Mouse (Mus musculus) heart, postnatal 0 days (tissue): ENCODE measurements at regions not wholly inside any gene's neighbourhood (a gene's known extent, or its start where the extent isn't known, plus 50 kb on each side); places are given as distances from the start of the nearest gene placed in this dataset.

Source experiments
- ATAC-seq: fragments of 200-750 bp; cut with Nextera tagmentation; 2 replicates; pipeline ENCODE4 v1.8.0; 2017; ENCODE audit warnings: low read depth, moderate number of reproducible peaks, moderate library complexity; ENCODE audit not compliant: insufficient read depth
- DNase-seq: peaks from one replicate; pipeline ENCODE4 v3.0.0-alpha.2; 2016; ENCODE audit warnings: low spot score
- H3K27ac ChIP-seq: fragments of 300-500 bp; sonication (generic); 2 replicates; pipeline ENCODE4 v1.5.1; 2014; ENCODE audit warnings: low read depth, mild to moderate bottlenecking
- H3K27me3 ChIP-seq: fragments of 300-500 bp; sonication (generic); 2 replicates; pipeline ENCODE4 v1.6.1; 2014; ENCODE audit warnings: low read length, mixed read lengths; ENCODE audit not compliant: control insufficient read depth, insufficient read depth
- H3K36me3 ChIP-seq: fragments of 300-500 bp; sonication (generic); replicated peaks from 2 replicates; pipeline ENCODE4 v1.6.1; 2014; ENCODE audit warnings: low read length, mixed read lengths; ENCODE audit not compliant: control insufficient read depth, insufficient read depth
- H3K4me1 ChIP-seq: fragments of 300-500 bp; sonication (generic); 2 replicates; pipeline ENCODE4 v1.6.1; 2014; ENCODE audit warnings: antibody characterized with exemption; ENCODE audit not compliant: control insufficient read depth, insufficient read depth
- H3K4me2 ChIP-seq: fragments of 300-500 bp; sonication (generic); 2 replicates; pipeline ENCODE4 v1.6.1; 2014; ENCODE audit warnings: low read depth, mild to moderate bottlenecking, low read length, moderate library complexity
- H3K4me3 ChIP-seq: fragments of 300-500 bp; sonication (generic); 2 replicates; pipeline ENCODE4 v1.5.1; 2014; ENCODE audit warnings: low read depth, low read length
- H3K9ac ChIP-seq: fragments of 300-500 bp; sonication (generic); replicated peaks from 2 replicates; pipeline ENCODE4 v1.6.1; 2014; ENCODE audit warnings: low read depth, low read length, mixed read lengths
- H3K9me3 ChIP-seq: fragments of 300-500 bp; sonication (generic); replicated peaks from 2 replicates; pipeline ENCODE4 v1.6.1; 2016; ENCODE audit warnings: low read length; ENCODE audit not compliant: control insufficient read depth
- CTCF ChIP-seq: IDR thresholded peaks from 2 replicates; pipeline ENCODE4 v1.5.1; 2016; ENCODE audit warnings: antibody characterized with exemption, control low read depth, low read depth
- EP300 ChIP-seq: IDR thresholded peaks from 2 replicates; pipeline ENCODE4 v1.6.1; 2016; ENCODE audit warnings: antibody characterized with exemption, low read depth
- WGBS: fragments of 180-500 bp; shearing (Covaris S2); extraction: QIAGEN DNeasy Blood & Tissue Kit; methylation state at CpG from one replicate; pipeline ENCODE4 v1.1.7; 2014; 5-methylcytosine and 5-hydroxymethylcytosine counted together

DNA sequence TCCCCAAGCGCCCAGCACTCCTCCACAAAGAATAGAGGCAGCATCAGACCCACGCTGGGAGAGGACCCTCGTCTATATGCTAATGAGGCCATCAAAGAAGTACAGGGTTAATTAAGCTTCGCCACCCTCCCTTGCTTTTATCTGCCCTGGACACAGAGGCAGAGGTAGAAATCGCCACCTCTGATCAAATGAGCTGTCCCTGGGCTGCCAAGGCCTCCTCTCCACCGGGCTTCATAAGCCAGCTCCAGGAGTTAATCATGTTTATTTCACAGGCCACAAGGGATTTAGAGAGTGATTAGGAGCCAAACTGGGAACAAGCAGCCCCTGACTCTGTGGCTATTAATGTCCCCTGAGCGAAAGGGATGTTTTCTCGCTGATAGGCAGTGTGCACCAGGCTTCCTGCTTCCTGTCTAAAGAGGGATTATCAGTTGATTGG, 126.5 kb upstream of the Hs6st1 start:
- peak; percentile 42 for DNase-seq
- no peak overlapping the region for H3K4me3 ChIP-seq
- H3K9me3 ChIP-seq: no peaks in the 10 kb centered on the region
- WGBS: 17% methylated on average over 8 of the region's 8 CpGs
- H3K4me2 ChIP-seq: 0 out of 2 replicates have a peak overlapping the region, but pooled peaks have one; percentile 10
- ATAC-seq: peak; percentile 49
- H3K27me3 ChIP-seq: no peaks in the 10 kb centered on the region
- H3K36me3 ChIP-seq: no peaks in the 10 kb centered on the region
- TF ChIP-seq CTCF (no peak), EP300 (no peak)
- H3K27ac ChIP-seq: peak overlapping the region; percentile 49
- peak overlapping the region; percentile 21; the same call in 1 of the 2 replicates for H3K9ac ChIP-seq
- H3K4me1 ChIP-seq: peaks cover 25% of the 10 kb centered on the region

- DNase-seq: no peak
- H3K36me3 ChIP-seq: no peaks in the 10 kb centered on the region
- no peak overlapping the region for H3K4me2 ChIP-seq
- H3K27me3 ChIP-seq: no peaks in the 10 kb centered on the region
- TF ChIP-seq EP300: no peak
- no peak for TF ChIP-seq CTCF
- peak overlapping the region; percentile 49 for H3K27ac ChIP-seq
- ATAC-seq: no peak
- H3K4me3 ChIP-seq: no peak overlapping the region
- peaks cover 23% of the 10 kb centered on the region for H3K4me1 ChIP-seq
- no peak overlapping the region for H3K9ac ChIP-seq
- WGBS: 31% methylated on average over 7 of the region's 7 CpGs
- H3K9me3 ChIP-seq: no peaks in the 10 kb centered on the region
Observed at GRCm38 (mm10) chr1:35942222-35942621, 126.0 kb upstream of the Hs6st1 start.

- Histone ChIP-seq H3K4me3 (no peak overlapping the region), H3K27me3 (no peaks in the 10 kb centered on the region), H3K4me1 (peaks cover 23% of the 10 kb centered on the region), H3K36me3 (no peaks in the 10 kb centered on the region), H3K4me2 (no peak overlapping the region), H3K9me3 (no peaks in the 10 kb centered on the region), H3K9ac (no peak overlapping the region), H3K27ac (no peak overlapping the region)
- no peak for DNase-seq
- TF ChIP-seq EP300 (no peak), CTCF (no peak)
- no peak for ATAC-seq
- 88% methylated on average over 7 of the region's 7 CpGs for WGBS
Observed at GRCm38 (mm10) chr1:35943800-35944199, 124.4 kb upstream of the Hs6st1 start.

DNA sequence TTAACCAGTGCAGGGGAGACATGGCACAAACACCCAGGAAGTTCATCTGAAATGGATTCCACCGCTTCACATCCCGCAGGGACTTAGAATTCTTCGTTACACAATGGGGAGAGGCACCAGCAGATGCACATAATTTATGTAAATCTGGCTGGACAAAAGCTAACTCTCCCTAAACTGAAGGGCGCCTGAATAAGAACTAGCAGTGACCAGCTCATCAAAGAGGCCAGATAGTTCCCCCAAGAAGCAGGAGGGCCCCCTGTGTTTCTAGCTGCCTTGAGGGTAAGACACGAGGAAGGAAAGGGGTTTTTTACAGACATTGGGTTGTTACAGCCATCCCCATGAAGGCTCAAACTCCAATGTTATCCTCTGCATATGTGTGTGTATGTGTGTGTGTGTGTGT, 123.8 kb upstream of the Hs6st1 start:
- DNase-seq: no peak
- H3K9me3 ChIP-seq: no peaks in the 10 kb centered on the region
- H3K4me3 ChIP-seq: no peak overlapping the region
- H3K9ac ChIP-seq: no peak overlapping the region
- H3K4me2 ChIP-seq: no peak overlapping the region
- H3K27ac ChIP-seq: no peak overlapping the region
- no peaks in the 10 kb centered on the region for H3K27me3 ChIP-seq
- no peaks in the 10 kb centered on the region for H3K36me3 ChIP-seq
- WGBS: 79% methylated on average over 5 of the region's 5 CpGs
- H3K4me1 ChIP-seq: peaks cover 23% of the 10 kb centered on the region
- TF ChIP-seq CTCF (no peak), EP300 (no peak)
- no peak for ATAC-seq

DNA sequence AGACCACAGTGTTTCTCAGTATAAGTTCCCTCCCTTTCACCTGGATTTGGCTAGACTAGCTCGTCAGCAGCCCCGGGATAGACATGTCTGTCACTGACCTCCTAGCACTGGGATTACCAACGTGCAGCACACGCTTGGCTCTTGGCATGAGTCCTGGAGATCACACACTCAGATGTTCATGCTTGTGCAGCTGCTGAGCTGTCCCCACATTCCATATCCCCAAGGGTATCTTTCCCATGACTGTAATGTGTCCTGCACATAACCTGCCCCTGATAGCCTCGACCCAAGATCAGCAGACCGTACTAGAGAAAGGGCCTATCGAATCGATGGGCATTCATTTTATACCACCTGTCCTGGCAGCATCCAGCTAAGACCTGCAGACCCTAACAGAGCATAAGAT, 123.4 kb upstream of the Hs6st1 start:
- WGBS: 44% methylated on average over 8 of the region's 8 CpGs

DNA sequence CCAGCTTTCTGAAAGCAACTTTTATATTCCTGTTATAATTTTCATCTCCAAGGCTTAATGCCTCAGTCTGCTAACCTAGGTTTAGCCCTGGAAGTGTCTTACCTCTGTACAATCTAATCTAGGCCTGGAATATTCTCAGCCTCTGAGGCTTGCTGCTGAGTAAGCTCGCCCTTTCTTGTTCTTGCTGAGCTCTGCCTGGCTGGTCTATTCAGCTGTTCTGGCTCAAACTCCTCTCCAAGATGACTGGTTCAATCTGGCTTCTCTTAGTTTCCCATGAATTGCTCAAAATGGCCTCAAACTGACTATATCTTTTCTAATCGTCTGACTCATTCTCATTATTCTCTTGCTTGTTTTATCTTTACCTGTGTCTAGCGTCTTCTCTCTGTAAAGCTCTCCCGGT, 122.6 kb upstream of the Hs6st1 start:
- WGBS: 74% methylated on average over 4 of the region's 4 CpGs
- no peaks in the 10 kb centered on the region for H3K36me3 ChIP-seq
- H3K4me1 ChIP-seq: peaks cover 20% of the 10 kb centered on the region
- ATAC-seq (no peak), DNase-seq (no peak)
- H3K9ac ChIP-seq: no peak overlapping the region
- no peak overlapping the region for H3K27ac ChIP-seq
- TF ChIP-seq CTCF: no peak
- no peak for TF ChIP-seq EP300
- no peak overlapping the region for H3K4me2 ChIP-seq
- H3K27me3 ChIP-seq: no peaks in the 10 kb centered on the region
- H3K4me3 ChIP-seq: no peak overlapping the region
- H3K9me3 ChIP-seq: no peaks in the 10 kb centered on the region

More for the DNA sequence above, 123.4 kb upstream of the Hs6st1 start:
- Histone ChIP-seq H3K9me3 (no peaks in the 10 kb centered on the region), H3K27ac (no peak overlapping the region), H3K9ac (no peak overlapping the region), H3K36me3 (no peaks in the 10 kb centered on the region), H3K4me2 (no peak overlapping the region), H3K27me3 (no peaks in the 10 kb centered on the region), H3K4me3 (no peak overlapping the region), H3K4me1 (peaks cover 23% of the 10 kb centered on the region)
- TF ChIP-seq CTCF (no peak), EP300 (no peak)
- no peak for ATAC-seq
- DNase-seq: no peak
